Mouse (Mus musculus) neural tube, embryonic 11.5 days (tissue): ENCODE data around the gene Xntrpc. TPM values are rescaled to one million over a fixed set of nuclear protein-coding genes. Genes with fewer than 3 reads are reported as not detected.
"Not testable (repeated sequence)": the region's sequence is repeated elsewhere in the genome, so short reads cannot be mapped to it uniquely, and the experiment has no call there.

ENCODE experiments used
- ATAC-seq: fragments of 200-750 bp; cut with Nextera tagmentation; 2 replicates; pipeline ENCODE4 v1.8.0; 2017; ENCODE audit warnings: moderate number of reproducible peaks, mild to moderate bottlenecking, moderate TSS enrichment, moderate library complexity; ENCODE audit not compliant: insufficient read depth, low FRiP score, low TSS enrichment
- DNase-seq: peaks from one replicate; pipeline ENCODE4 v3.0.0-alpha.2; 2015; ENCODE audit warnings: low spot score
- H3K27ac ChIP-seq: fragments of 300-500 bp; sonication (generic); 2 replicates; pipeline ENCODE4 v1.5.1; 2014; ENCODE audit warnings: low read depth, mild to moderate bottlenecking, low read length
- H3K27me3 ChIP-seq: fragments of 300-500 bp; sonication (generic); 2 replicates; pipeline ENCODE4 v1.6.1; 2014; ENCODE audit warnings: mild to moderate bottlenecking, low read length, mixed read lengths; ENCODE audit not compliant: control insufficient read depth, insufficient read depth
- H3K36me3 ChIP-seq: fragments of 300-500 bp; sonication (generic); 2 replicates; pipeline ENCODE4 v1.6.1; 2014; ENCODE audit warnings: mild to moderate bottlenecking, low read length, moderate library complexity, mixed read lengths; ENCODE audit not compliant: control insufficient read depth, insufficient read depth
- H3K4me1 ChIP-seq: fragments of 300-500 bp; sonication (generic); 2 replicates; pipeline ENCODE4 v1.6.1; 2014; ENCODE audit warnings: low read length, mixed read lengths; ENCODE audit not compliant: control insufficient read depth, insufficient read depth
- H3K4me2 ChIP-seq: fragments of 300-500 bp; sonication (generic); 2 replicates; pipeline ENCODE4 v1.6.1; 2014; ENCODE audit warnings: low read depth, mild to moderate bottlenecking, moderate library complexity
- H3K4me3 ChIP-seq: fragments of 300-500 bp; sonication (generic); 2 replicates; pipeline ENCODE4 v1.5.1; 2014; ENCODE audit warnings: low read depth, low read length
- H3K9ac ChIP-seq: fragments of 300-500 bp; sonication (generic); 2 replicates; pipeline ENCODE4 v1.6.1; 2014; ENCODE audit warnings: mild to moderate bottlenecking, low read length
- H3K9me3 ChIP-seq: fragments of 300-500 bp; sonication (generic); 2 replicates; pipeline ENCODE4 v1.6.1; 2016; ENCODE audit warnings: low read length; ENCODE audit not compliant: control insufficient read depth
- WGBS: fragments of 180-500 bp; shearing (Covaris S2); extraction: QIAGEN DNeasy Blood & Tissue Kit; methylation state at CpG from one replicate; pipeline ENCODE4 v1.1.7; 2014; 5-methylcytosine and 5-hydroxymethylcytosine counted together
- polyA plus RNA-seq: library from polyadenylated mRNA; unstranded; fragments of >200 nt; fragmentation: Nextera tagmentation; extraction: Ambion mirVana; gene quantifications from 2 replicates; pipeline ENCODE4 v1.2.1, GENCODE M21; 2014

The Xntrpc gene
- polyA plus RNA-seq, 1 experiment from 2014 or later: 2.1 TPM

GRCm38 (mm10) chr7:102025187-102026119 is 40.1 kb upstream of the Xntrpc start:
- DNase-seq (no peak), ATAC-seq (no peak)
- 95% methylated on average over 2 of the region's 2 CpGs for WGBS

GRCm38 (mm10) chr7:102034904-102035303 is 30.6 kb upstream of the Xntrpc start:
- 95% methylated on average over 1 of the region's 1 CpGs for whole genome bisulfite sequencing
- Histone ChIP-seq H3K4me3 (no peak overlapping the region), H3K9ac (no peak overlapping the region), H3K27me3 (no peaks in the 10 kb centered on the region), H3K4me1 (no peaks in the 10 kb centered on the region), H3K27ac (no peak overlapping the region), H3K9me3 (no peaks in the 10 kb centered on the region), H3K36me3 (peaks cover 25% of the 10 kb centered on the region), H3K4me2 (no peak overlapping the region)
- DNase-seq (no peak), ATAC-seq (no peak)

More at GRCm38 (mm10) chr7:102025187-102026119, 40.1 kb upstream of the Xntrpc start:
- H3K4me1 ChIP-seq: no peaks in the 10 kb centered on the region
- H3K27ac ChIP-seq: no peak overlapping the region
- no peak overlapping the region for H3K4me3 ChIP-seq
- H3K27me3 ChIP-seq: no peaks in the 10 kb centered on the region
- peaks cover 15% of the 10 kb centered on the region for H3K36me3 ChIP-seq
- no peak overlapping the region for H3K4me2 ChIP-seq
- no peak overlapping the region for H3K9ac ChIP-seq
- no peaks in the 10 kb centered on the region for H3K9me3 ChIP-seq

- Histone ChIP-seq H3K27me3 (no peaks in the 10 kb centered on the region), H3K9me3 (no peaks in the 10 kb centered on the region), H3K4me1 (no peaks in the 10 kb centered on the region), H3K36me3 (peaks cover 25% of the 10 kb centered on the region), H3K9ac (no peak overlapping the region), H3K4me2 (no peak overlapping the region), H3K4me3 (no peak overlapping the region), H3K27ac (no peak overlapping the region)
- DNase-seq (no peak), ATAC-seq (no peak)
- WGBS: 99% methylated on average over 2 of the region's 2 CpGs
These were observed 30.0 kb upstream of the Xntrpc start for GRCm38 (mm10) chr7:102035534-102035933.

GRCm38 (mm10) chr7:102037318-102037717 is 28.2 kb upstream of the Xntrpc start:
- no peak overlapping the region for H3K9ac ChIP-seq
- ATAC-seq (no peak), DNase-seq (no peak)
- no peak overlapping the region for H3K27ac ChIP-seq
- WGBS: 90% methylated on average over 3 of the region's 3 CpGs
- H3K36me3 ChIP-seq: peaks cover 25% of the 10 kb centered on the region
- no peaks in the 10 kb centered on the region for H3K27me3 ChIP-seq
- H3K4me3 ChIP-seq: no peak overlapping the region
- no peaks in the 10 kb centered on the region for H3K9me3 ChIP-seq
- no peak overlapping the region for H3K4me2 ChIP-seq
- H3K4me1 ChIP-seq: no peaks in the 10 kb centered on the region

GRCm38 (mm10) chr7:102042314-102042713 is 23.2 kb upstream of the Xntrpc start:
- ATAC-seq (no peak), DNase-seq (no peak)
- no peak overlapping the region for H3K9ac ChIP-seq
- H3K4me1 ChIP-seq: no peaks in the 10 kb centered on the region
- no peak overlapping the region for H3K27ac ChIP-seq
- H3K27me3 ChIP-seq: no peaks in the 10 kb centered on the region
- H3K9me3 ChIP-seq: no peaks in the 10 kb centered on the region
- H3K36me3 ChIP-seq: peaks cover 13% of the 10 kb centered on the region
- H3K4me2 ChIP-seq: no peak overlapping the region
- H3K4me3 ChIP-seq: no peak overlapping the region
- 90% methylated on average over 2 of the region's 2 CpGs for WGBS

GRCm38 (mm10) chr7:102048524-102048923 is 17.0 kb upstream of the Xntrpc start:
- not testable (repeated sequence) for ATAC-seq

GRCm38 (mm10) chr7:102061353-102061752 is 4.2 kb upstream of the Xntrpc start:
- no peaks in the 10 kb centered on the region for H3K9me3 ChIP-seq
- WGBS: 92% methylated on average over 3 of the region's 3 CpGs
- no peak overlapping the region for H3K4me3 ChIP-seq
- no peaks in the 10 kb centered on the region for H3K27me3 ChIP-seq
- H3K4me1 ChIP-seq: peaks cover 6% of the 10 kb centered on the region
- no peak overlapping the region for H3K27ac ChIP-seq
- DNase-seq (no peak), ATAC-seq (no peak)
- no peak overlapping the region for H3K9ac ChIP-seq
- no peaks in the 10 kb centered on the region for H3K36me3 ChIP-seq
- no peak overlapping the region for H3K4me2 ChIP-seq

More at GRCm38 (mm10) chr7:102048524-102048923, 17.0 kb upstream of the Xntrpc start:
- not testable (repeated sequence) for H3K27me3 ChIP-seq, H3K9ac ChIP-seq, DNase-seq, H3K4me1 ChIP-seq, H3K27ac ChIP-seq, H3K4me2 ChIP-seq, H3K36me3 ChIP-seq, H3K9me3 ChIP-seq, H3K4me3 ChIP-seq

- H3K4me2 ChIP-seq: no peak overlapping the region
- no peaks in the 10 kb centered on the region for H3K9me3 ChIP-seq
- peaks cover 6% of the 10 kb centered on the region for H3K4me1 ChIP-seq
- ATAC-seq (no peak), DNase-seq (no peak)
- no peak overlapping the region for H3K27ac ChIP-seq
- no peaks in the 10 kb centered on the region for H3K27me3 ChIP-seq
- no peaks in the 10 kb centered on the region for H3K36me3 ChIP-seq
- 98% methylated on average over 1 of the region's 1 CpGs for WGBS
- no peak overlapping the region for H3K4me3 ChIP-seq
- H3K9ac ChIP-seq: no peak overlapping the region
These were observed 3.3 kb upstream of the Xntrpc start for GRCm38 (mm10) chr7:102062203-102062602.

GRCm38 (mm10) chr7:102063891-102064290 is 1.6 kb upstream of the Xntrpc start:
- peaks cover 6% of the 10 kb centered on the region for H3K4me1 ChIP-seq
- 92% methylated on average over 9 of the region's 9 CpGs for WGBS
- H3K27ac ChIP-seq: no peak overlapping the region
- no peaks in the 10 kb centered on the region for H3K27me3 ChIP-seq
- peak overlapping the region; percentile 74; the same call in 1 of the 2 replicates for H3K4me3 ChIP-seq
- H3K4me2 ChIP-seq: peak overlapping the region; percentile 65
- ATAC-seq (no peak), DNase-seq (no peak)
- H3K9me3 ChIP-seq: no peaks in the 10 kb centered on the region
- H3K36me3 ChIP-seq: no peaks in the 10 kb centered on the region
- no peak overlapping the region for H3K9ac ChIP-seq
